Mouse (Mus musculus) limb, embryonic 12.5 days (tissue): ENCODE measurements at regions not wholly inside any gene's neighbourhood (a gene's known extent, or its start where the extent isn't known, plus 50 kb on each side); places are given as distances from the start of the nearest gene placed in this dataset.

Experiments
- ATAC-seq: fragments of 200-750 bp; cut with Nextera tagmentation; 2 replicates; pipeline ENCODE4 v1.8.0; 2017; ENCODE audit warnings: low read depth, moderate TSS enrichment; ENCODE audit not compliant: insufficient number of reproducible peaks, insufficient read depth, low FRiP score, low TSS enrichment
- H3K27ac ChIP-seq: fragments of 300-500 bp; sonication (generic); 2 replicates; pipeline ENCODE4 v1.5.1; 2016; ENCODE audit warnings: mild to moderate bottlenecking, moderate library complexity
- H3K27me3 ChIP-seq: fragments of 300-500 bp; sonication (generic); 2 replicates; pipeline ENCODE4 v1.6.1; 2016; ENCODE audit warnings: mild to moderate bottlenecking, moderate library complexity
- H3K36me3 ChIP-seq: fragments of 300-500 bp; sonication (generic); 2 replicates; pipeline ENCODE4 v1.6.1; 2016; ENCODE audit warnings: mild to moderate bottlenecking, moderate library complexity
- H3K4me1 ChIP-seq: fragments of 300-500 bp; sonication (generic); replicated peaks from 2 replicates; pipeline ENCODE4 v1.6.1; 2016
- H3K4me2 ChIP-seq: fragments of 300-500 bp; sonication (generic); 2 replicates; pipeline ENCODE4 v1.6.1; 2016; ENCODE audit warnings: mild to moderate bottlenecking, moderate library complexity
- H3K4me3 ChIP-seq: fragments of 300-500 bp; sonication (generic); replicated peaks from 2 replicates; pipeline ENCODE4 v1.5.1; 2016; ENCODE audit warnings: mild to moderate bottlenecking
- H3K9ac ChIP-seq: fragments of 300-500 bp; sonication (generic); replicated peaks from 2 replicates; pipeline ENCODE4 v1.6.1; 2016; ENCODE audit warnings: mild to moderate bottlenecking, moderate library complexity
- H3K9me3 ChIP-seq: fragments of 300-500 bp; sonication (generic); 2 replicates; pipeline ENCODE4 v1.6.1; 2016; ENCODE audit warnings: mild to moderate bottlenecking, moderate library complexity
- WGBS: fragments of 180-500 bp; shearing (Covaris S2); methylation state at CpG from one replicate; pipeline ENCODE4 v1.1.7; 2016; 5-methylcytosine and 5-hydroxymethylcytosine counted together

- 0 out of 2 replicates have a peak, but pooled peaks cover 5% of the 10 kb centered on the region for H3K27me3 ChIP-seq
- H3K4me2 ChIP-seq: no peak overlapping the region
- no peak overlapping the region for H3K27ac ChIP-seq
- no peak overlapping the region for H3K4me3 ChIP-seq
- H3K9ac ChIP-seq: no peak overlapping the region
- WGBS: 81% methylated on average over 7 of the region's 7 CpGs
- no peaks in the 10 kb centered on the region for H3K36me3 ChIP-seq
- no peak for ATAC-seq
- no peaks in the 10 kb centered on the region for H3K9me3 ChIP-seq
- peaks cover 4% of the 10 kb centered on the region; the same call in 1 of the 2 replicates for H3K4me1 ChIP-seq
These were observed 79.8 kb upstream of the Kdr start for GRCm38 (mm10) chr5:76058011-76058410.

- Histone ChIP-seq H3K4me2 (no peak overlapping the region), H3K36me3 (no peaks in the 10 kb centered on the region), H3K27ac (no peak overlapping the region), H3K4me3 (no peak overlapping the region), H3K4me1 (peaks cover 4% of the 10 kb centered on the region; the same call in 1 of the 2 replicates), H3K9ac (no peak overlapping the region), H3K9me3 (no peaks in the 10 kb centered on the region), H3K27me3 (peaks cover 5% of the 10 kb centered on the region; the same call in 1 of the 2 replicates)
- no peak for ATAC-seq
- 43% methylated on average over 2 of the region's 2 CpGs for WGBS
These were observed 77.6 kb upstream of the Kdr start for GRCm38 (mm10) chr5:76055849-76056248.

DNA sequence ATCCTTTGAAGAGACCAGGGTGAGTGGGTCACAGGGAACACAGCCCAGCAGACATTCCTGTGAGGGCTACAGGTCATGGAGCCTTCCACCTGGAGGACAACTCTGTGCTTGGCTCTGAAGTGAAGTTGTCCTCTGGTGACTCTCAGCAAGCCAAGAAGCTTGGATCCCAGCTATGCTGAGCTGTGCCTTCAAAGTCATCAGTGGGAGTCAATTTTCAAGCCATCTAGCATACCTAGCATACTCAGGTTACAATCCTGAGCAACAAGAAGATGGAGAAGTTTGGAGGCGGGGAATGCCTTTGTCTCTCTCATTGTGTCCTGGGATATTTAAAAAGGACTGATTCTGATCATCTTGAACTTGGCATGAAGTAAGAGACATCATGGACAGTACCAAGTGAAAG is 74.5 kb upstream of the Kdr start:
- H3K36me3 ChIP-seq: no peaks in the 10 kb centered on the region
- H3K4me1 ChIP-seq: peaks cover 4% of the 10 kb centered on the region; the same call in 1 of the 2 replicates
- no peak overlapping the region for H3K4me3 ChIP-seq
- no peak overlapping the region for H3K4me2 ChIP-seq
- no peak overlapping the region for H3K9ac ChIP-seq
- WGBS: 83% methylated on average over 1 of the region's 1 CpGs
- no peak for ATAC-seq
- no peaks in the 10 kb centered on the region; the same call in 1 of the 2 replicates for H3K27me3 ChIP-seq
- no peak overlapping the region for H3K27ac ChIP-seq
- no peaks in the 10 kb centered on the region for H3K9me3 ChIP-seq

GRCm38 (mm10) chr5:76051658-76052057 is 73.4 kb upstream of the Kdr start:
- Histone ChIP-seq H3K27ac (no peak overlapping the region), H3K4me2 (no peak overlapping the region), H3K9ac (no peak overlapping the region), H3K4me1 (peaks cover 4% of the 10 kb centered on the region; the same call in 1 of the 2 replicates), H3K27me3 (no peaks in the 10 kb centered on the region; the same call in 1 of the 2 replicates), H3K4me3 (no peak overlapping the region), H3K9me3 (no peaks in the 10 kb centered on the region), H3K36me3 (no peaks in the 10 kb centered on the region)
- 88% methylated on average over 2 of the region's 2 CpGs for WGBS
- no peak for ATAC-seq

DNA sequence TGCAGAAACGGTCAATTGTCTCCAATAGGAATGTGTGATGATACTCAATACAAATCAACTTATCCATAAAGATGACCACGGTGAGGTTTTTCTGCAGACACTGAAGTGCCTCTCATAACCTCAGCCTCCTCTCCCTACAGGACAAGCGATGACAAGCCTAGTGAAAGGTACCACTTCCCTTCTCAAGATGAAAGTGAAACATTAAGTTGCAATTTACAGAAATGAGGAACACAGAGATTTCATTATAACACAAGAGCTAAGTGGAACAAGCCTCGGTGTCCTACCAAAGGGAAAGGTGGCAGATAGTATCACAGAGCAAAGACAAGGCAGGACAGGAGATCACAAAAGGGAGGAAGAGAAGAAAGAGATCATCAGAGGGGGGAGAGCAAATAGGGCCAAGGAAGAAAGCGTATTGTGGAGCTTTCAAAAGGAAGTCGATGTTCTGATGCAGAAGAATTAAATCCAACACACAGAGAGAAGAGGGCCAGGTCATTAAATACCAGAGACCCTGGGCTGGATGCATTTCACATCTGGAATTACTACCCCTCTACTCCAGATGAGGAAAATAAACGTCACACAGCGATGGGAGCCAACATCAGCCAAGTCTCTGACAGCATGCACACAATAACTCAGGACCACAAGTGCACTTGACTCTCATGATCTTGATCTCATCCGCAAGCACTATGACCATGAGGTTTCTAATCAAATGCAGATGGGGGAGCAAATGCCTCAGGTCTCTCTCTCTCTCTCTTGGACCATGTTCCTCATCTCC is 70.0 kb upstream of the Kdr start:
- H3K4me2 ChIP-seq: no peak overlapping the region
- H3K9me3 ChIP-seq: no peaks in the 10 kb centered on the region
- H3K9ac ChIP-seq: no peak overlapping the region
- H3K36me3 ChIP-seq: no peaks in the 10 kb centered on the region
- ATAC-seq: no peak
- H3K27ac ChIP-seq: no peak overlapping the region
- H3K27me3 ChIP-seq: no peaks in the 10 kb centered on the region; the same call in 1 of the 2 replicates
- H3K4me1 ChIP-seq: peaks cover 10% of the 10 kb centered on the region
- H3K4me3 ChIP-seq: no peak overlapping the region
- WGBS: 67% methylated on average over 9 of the region's 9 CpGs

GRCm38 (mm10) chr5:76043521-76044510 is 65.6 kb upstream of the Kdr start:
- Histone ChIP-seq H3K4me3 (no peak overlapping the region), H3K36me3 (no peaks in the 10 kb centered on the region), H3K9ac (no peak overlapping the region), H3K27ac (no peak overlapping the region), H3K9me3 (no peaks in the 10 kb centered on the region; the same call in 1 of the 2 replicates), H3K4me2 (no peak overlapping the region), H3K4me1 (peaks cover 11% of the 10 kb centered on the region), H3K27me3 (no peaks in the 10 kb centered on the region)
- WGBS: 61% methylated on average over 14 of the region's 14 CpGs
- ATAC-seq: no peak

- no peaks in the 10 kb centered on the region; the same call in 1 of the 2 replicates for H3K9me3 ChIP-seq
- H3K4me1 ChIP-seq: peaks cover 11% of the 10 kb centered on the region
- no peak overlapping the region for H3K4me2 ChIP-seq
- H3K4me3 ChIP-seq: no peak overlapping the region
- ATAC-seq: no peak
- no peaks in the 10 kb centered on the region for H3K27me3 ChIP-seq
- H3K36me3 ChIP-seq: no peaks in the 10 kb centered on the region
- no peak overlapping the region for H3K27ac ChIP-seq
- 64% methylated on average over 10 of the region's 10 CpGs for WGBS
- no peak overlapping the region for H3K9ac ChIP-seq
These were observed 62.4 kb upstream of the Kdr start for GRCm38 (mm10) chr5:76040454-76041203.

DNA sequence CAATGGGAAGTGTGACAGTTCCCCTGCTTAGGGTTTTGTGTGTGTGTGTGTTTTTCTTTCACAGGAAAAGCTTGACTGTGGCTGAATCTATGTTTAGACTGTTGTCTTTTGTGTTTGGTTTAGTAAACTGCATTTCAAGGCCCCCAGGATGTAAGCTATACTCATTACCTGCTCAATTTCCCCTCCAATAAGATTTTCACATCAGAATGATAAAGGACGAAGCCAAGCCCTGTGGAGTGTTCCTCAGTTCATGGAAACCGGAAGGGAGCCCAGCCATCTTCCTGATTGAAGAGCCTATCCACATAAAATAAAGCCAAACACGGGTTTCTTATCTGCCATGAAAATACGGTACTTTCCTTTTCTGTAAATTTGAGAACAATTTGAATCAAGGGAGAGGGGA is 50.5 kb upstream of the Kdr start:
- H3K27ac ChIP-seq: no peak overlapping the region
- H3K9me3 ChIP-seq: no peaks in the 10 kb centered on the region
- no peaks in the 10 kb centered on the region for H3K27me3 ChIP-seq
- H3K4me1 ChIP-seq: 0 out of 2 replicates have a peak, but pooled peaks cover 6% of the 10 kb centered on the region
- H3K9ac ChIP-seq: no peak overlapping the region
- H3K4me2 ChIP-seq: no peak overlapping the region
- no peak for ATAC-seq
- H3K36me3 ChIP-seq: no peaks in the 10 kb centered on the region
- no peak overlapping the region for H3K4me3 ChIP-seq
- 51% methylated on average over 4 of the region's 4 CpGs for WGBS
